Mouse (Mus musculus) urinary bladder, postnatal 36 days (tissue): ENCODE results near the gene Muc16.

ENCODE experiments used
- DNase-seq, 2 experiments: peaks; one replicate each; pipeline ENCODE4 v3.0.0; 2022; ENCODE audit warnings: low spot score in 2 of 2, mixed read lengths in 1 of 2

The Muc16 gene

GRCm38 (mm10) chr9:18674480-18675154, at the start of gene Muc16:
Gene Muc16, minus strand, starts transcription at chr9:18674530.
- DNase-seq = no peak

- no peak for DNase-seq
These were observed 48.4 kb upstream of the Muc16 start for GRCm38 (mm10) chr9:18722712-18723099.

DNA sequence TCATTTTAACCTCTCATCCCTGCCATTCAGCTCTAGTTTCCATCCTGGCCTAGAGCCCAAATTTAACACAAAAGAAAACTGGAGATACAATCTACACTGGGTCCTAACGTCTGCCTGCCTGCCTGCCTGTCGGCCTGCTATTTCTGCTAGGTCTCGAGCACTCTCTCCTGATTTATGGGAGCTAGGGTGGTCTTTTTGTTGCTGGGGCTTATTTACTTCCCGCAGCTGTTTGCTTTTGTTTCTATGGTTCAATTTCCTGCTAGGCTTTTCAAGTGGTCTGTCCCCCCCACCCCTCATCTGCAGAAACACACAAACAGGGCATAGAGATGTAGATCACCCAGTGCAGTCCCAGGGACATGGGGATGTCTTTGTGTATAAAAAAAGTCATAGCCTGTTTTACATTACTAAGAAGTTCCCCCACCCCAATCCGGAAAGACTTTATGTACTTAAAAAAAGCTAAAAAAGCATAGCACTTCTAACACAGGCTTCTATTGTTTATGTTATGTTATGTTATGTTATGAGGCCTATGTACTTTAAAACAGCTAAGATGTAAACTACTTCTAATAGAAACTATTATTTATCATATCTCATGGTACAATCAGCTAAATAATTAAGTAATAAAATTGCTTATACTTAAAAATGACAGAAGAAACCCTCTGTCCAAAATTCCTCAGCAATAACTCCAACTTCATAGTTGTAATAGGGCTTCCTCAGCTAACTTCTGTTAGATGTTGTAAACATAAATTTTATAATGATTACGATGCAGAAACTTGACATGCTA, 47.8 kb upstream of the Muc16 start:
- DNase-seq = no peak

- DNase-seq = no peak
These were observed 46.7 kb upstream of the Muc16 start for GRCm38 (mm10) chr9:18721011-18721410.

DNA sequence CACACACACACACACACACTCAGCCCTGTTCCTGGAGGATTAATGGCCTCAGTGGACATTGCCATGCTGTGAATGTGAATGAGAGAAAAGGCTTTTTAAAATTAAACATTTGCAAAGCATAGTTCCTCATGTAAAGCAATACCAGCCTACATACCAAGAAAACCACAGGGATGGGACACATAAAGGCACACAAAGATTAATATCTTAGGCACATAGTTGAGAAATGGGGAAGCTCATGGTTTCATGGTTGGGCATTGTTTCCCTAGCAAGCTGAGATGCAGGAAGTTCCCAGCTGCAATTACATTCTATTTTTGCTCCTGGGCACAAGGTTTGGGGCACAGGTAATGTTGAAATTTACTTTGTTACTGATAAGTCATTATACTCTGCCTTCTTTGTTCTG, 31.3 kb upstream of the Muc16 start:
- no peak for DNase-seq

- DNase-seq = no peak
These were observed 76.0 kb downstream of the Muc16 start for GRCm38 (mm10) chr9:18598366-18598765.

- no peak for DNase-seq
These were observed 166.2 kb downstream of the Muc16 start for GRCm38 (mm10) chr9:18508098-18508497.

DNA sequence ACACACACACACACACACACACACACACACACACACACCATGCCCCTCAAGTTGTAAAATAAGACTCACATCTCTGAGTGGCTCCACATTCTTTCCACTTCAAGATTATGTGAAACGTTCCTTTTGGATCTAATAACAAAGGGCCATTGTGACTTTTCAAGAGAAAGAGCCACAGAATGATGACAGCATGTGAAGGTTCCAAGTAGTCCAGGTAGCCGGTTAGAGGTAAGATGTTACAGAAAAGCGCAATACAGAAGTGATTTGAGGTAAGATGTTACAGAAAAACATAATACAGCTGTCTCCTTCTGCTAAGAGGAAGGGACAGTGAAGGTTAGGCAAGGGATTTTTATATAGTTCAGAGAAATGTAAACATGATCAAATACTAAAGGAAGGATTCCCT, 196.2 kb downstream of the Muc16 start, which contains the start of the genes Zfp558 and Mbd3l1:
Gene Zfp558, minus strand, starts transcription at position 101 of the 400 bp plus-strand sequence.
Gene Mbd3l1, plus strand, starts transcription at position 192 of the 400 bp plus-strand sequence.
- DNase-seq = no peak

GRCm38 (mm10) chr9:18473324-18474128, 200.8 kb downstream of the Muc16 start:
- peak; percentile 54 to 65 for DNase-seq

DNA sequence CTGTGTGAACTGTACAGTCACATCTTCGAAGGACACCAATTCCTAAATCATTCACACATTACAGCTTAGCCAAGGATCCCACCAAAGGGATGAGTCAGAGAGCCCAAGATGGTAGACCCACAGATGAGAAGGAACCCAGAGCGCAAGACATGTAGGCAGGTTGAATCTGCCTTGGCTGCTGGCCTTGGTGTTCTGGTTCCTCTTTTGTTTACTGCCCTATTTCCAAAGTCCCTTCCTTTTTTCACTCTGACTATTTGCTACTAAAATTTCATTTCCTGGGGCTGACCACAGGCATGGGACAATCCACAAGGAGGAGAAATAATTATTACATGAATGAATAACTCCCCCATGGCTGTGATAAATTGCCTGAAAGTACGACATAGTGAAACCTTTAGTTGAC, 206.3 kb downstream of the Muc16 start:
- DNase-seq = no peak

GRCm38 (mm10) chr9:18467350-18467749, 207.0 kb downstream of the Muc16 start:
- no peak for DNase-seq

GRCm38 (mm10) chr9:18456520-18456919, 217.8 kb downstream of the Muc16 start:
- no peak for DNase-seq
